Mouse (Mus musculus): ENCODE measurements at regions not wholly inside any gene's neighbourhood (a gene's known extent, or its start where the extent isn't known, plus 50 kb on each side); places are given as distances from the start of the nearest gene placed in this dataset.

GRCm38 (mm10) chr12:106565263-106565681 is 555.2 kb downstream of the Vrk1 start:
- H3K79me2 ChIP-seq (ENCODE audit: control insufficient read depth, insufficient read depth, low read length, poor library complexity) = no peaks in the 10 kb centered on the region
- no peaks in the 10 kb centered on the region for H3K36me3 ChIP-seq (ENCODE audit: control insufficient read depth in 1 of 2, insufficient read depth in 2 of 2, low read length in 2 of 2)
- no peaks in the 10 kb centered on the region for H3K4me1 ChIP-seq (ENCODE audit: control insufficient read depth in 1 of 2, insufficient read depth in 2 of 2, low read length in 2 of 2)
- H3K9ac ChIP-seq (ENCODE audit: control insufficient read depth, low read depth, low read length, poor library complexity, severe bottlenecking) = no peak overlapping the region
- no peaks in the 10 kb centered on the region for H3K27me3 ChIP-seq (ENCODE audit: control insufficient read depth in 1 of 2, insufficient read depth in 2 of 2, low read length in 2 of 2)
- no peak for TF ChIP-seq MYB (IDR thresholded peaks at IDR 0.05; ENCODE audit: low read depth, low read length)
- TF ChIP-seq ELF1 (IDR thresholded peaks at IDR 0.05; ENCODE audit: low read depth, low read length) = no peak
- no peak for TF ChIP-seq NELFE (IDR thresholded peaks at IDR 0.05; ENCODE audit: low read depth, low read length)
- TF ChIP-seq TCF12 (IDR thresholded peaks at IDR 0.05; ENCODE audit: low read depth, low read length) = no peak
- H3K4me3 ChIP-seq (ENCODE audit: control insufficient read depth in 1 of 2, insufficient read depth in 1 of 2, low read depth in 2 of 2, low read length in 2 of 2) = no peak overlapping the region
- no peak for DNase-seq (ENCODE audit: low read depth, low spot score)
- H3K9me3 ChIP-seq (replicated peaks; ENCODE audit: insufficient read depth, low read length) = no peaks in the 10 kb centered on the region
- no peak overlapping the region for H3K27ac ChIP-seq (ENCODE audit: control insufficient read depth, low read depth, low read length)

DNA sequence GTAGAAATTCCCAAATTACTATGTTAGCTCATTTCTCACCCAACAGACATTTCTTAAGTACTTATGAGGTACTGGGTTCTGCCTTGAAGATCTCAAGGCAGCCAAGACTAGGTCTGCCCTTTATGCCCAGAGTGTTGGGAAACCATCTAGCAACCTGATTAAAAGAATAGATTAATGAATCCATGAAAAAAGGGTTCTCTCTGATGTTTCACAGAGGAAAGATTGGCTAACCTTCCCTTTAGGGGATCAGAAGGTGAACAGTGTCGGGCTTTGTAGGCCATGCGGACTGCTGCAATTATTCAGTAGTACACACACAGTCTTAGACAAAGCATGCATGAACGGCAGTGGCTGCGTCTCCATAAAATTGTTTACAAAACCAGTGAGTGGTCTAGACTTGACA is 556.3 kb downstream of the Vrk1 start:
- DNase-seq (ENCODE audit: low read depth, low spot score) = no peak
- Histone ChIP-seq H3K27ac (ENCODE audit: control insufficient read depth, low read depth, low read length) (no peak overlapping the region), H3K79me2 (ENCODE audit: control insufficient read depth, insufficient read depth, low read length, poor library complexity) (no peaks in the 10 kb centered on the region), H3K27me3 (ENCODE audit: control insufficient read depth in 1 of 2, insufficient read depth in 2 of 2, low read length in 2 of 2) (no peaks in the 10 kb centered on the region), H3K36me3 (ENCODE audit: control insufficient read depth in 1 of 2, insufficient read depth in 2 of 2, low read length in 2 of 2) (no peaks in the 10 kb centered on the region), H3K9ac (ENCODE audit: control insufficient read depth, low read depth, low read length, poor library complexity, severe bottlenecking) (no peak overlapping the region), H3K4me3 (ENCODE audit: control insufficient read depth in 1 of 2, insufficient read depth in 1 of 2, low read depth in 2 of 2, low read length in 2 of 2) (no peak overlapping the region), H3K9me3 (replicated peaks; ENCODE audit: insufficient read depth, low read length) (no peaks in the 10 kb centered on the region), H3K4me1 (ENCODE audit: control insufficient read depth in 1 of 2, insufficient read depth in 2 of 2, low read length in 2 of 2) (no peaks in the 10 kb centered on the region)
- TF ChIP-seq SMC3 (IDR thresholded peaks at IDR 0.05; ENCODE audit: low read depth, low read length) (no peak), UBTF (IDR thresholded peaks at IDR 0.05; ENCODE audit: borderline replicate concordance, insufficient read depth, low read depth, low read length) (no peak), SIN3A (IDR thresholded peaks at IDR 0.05; ENCODE audit: low read length) (no peak), TCF12 (IDR thresholded peaks at IDR 0.05; ENCODE audit: low read depth, low read length) (no peak), MXI1 (IDR thresholded peaks at IDR 0.05; ENCODE audit: low read depth, low read length) (no peak), ZC3H11A (IDR thresholded peaks at IDR 0.05; ENCODE audit: low read depth, low read length) (no peak), ZNF384 (IDR thresholded peaks at IDR 0.05; ENCODE audit: low read depth, low read length) (no peak), POLR2AphosphoS2 (IDR thresholded peaks at IDR 0.05; ENCODE audit: low read length) (no peak), MAZ (IDR thresholded peaks at IDR 0.05; ENCODE audit: low read depth, low read length) (no peak), BHLHE40 (IDR thresholded peaks at IDR 0.05; ENCODE audit: borderline replicate concordance, low read depth, low read length) (no peak)

DNA sequence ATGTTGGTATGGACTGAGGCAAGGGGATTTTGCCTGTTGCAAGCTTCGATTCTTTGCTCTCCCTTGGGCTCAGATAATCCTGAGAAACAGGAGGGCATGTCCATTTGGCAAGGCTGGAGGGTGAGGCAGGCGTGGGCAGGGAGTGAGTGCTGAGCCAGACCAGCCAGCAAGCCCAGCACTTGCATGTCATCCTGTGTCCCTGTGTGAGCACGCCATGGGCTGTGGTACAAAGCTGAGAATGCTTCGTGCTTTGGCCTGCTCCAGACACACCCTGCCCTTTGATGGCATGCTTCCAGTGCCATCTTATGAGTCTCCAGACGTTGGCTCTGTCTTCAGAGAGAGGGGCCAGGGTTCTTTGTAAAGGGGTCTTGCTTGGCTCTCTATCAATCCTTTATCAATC is 557.1 kb downstream of the Vrk1 start:
- Histone ChIP-seq H3K36me3 (ENCODE audit: control insufficient read depth in 1 of 2, insufficient read depth in 2 of 2, low read length in 2 of 2) (no peaks in the 10 kb centered on the region), H3K4me1 (ENCODE audit: control insufficient read depth in 1 of 2, insufficient read depth in 2 of 2, low read length in 2 of 2) (no peaks in the 10 kb centered on the region), H3K9ac (ENCODE audit: control insufficient read depth, low read depth, low read length, poor library complexity, severe bottlenecking) (no peak overlapping the region), H3K4me3 (ENCODE audit: control insufficient read depth in 1 of 2, insufficient read depth in 1 of 2, low read depth in 2 of 2, low read length in 2 of 2) (no peak overlapping the region), H3K9me3 (replicated peaks; ENCODE audit: insufficient read depth, low read length) (no peaks in the 10 kb centered on the region), H3K27me3 (ENCODE audit: control insufficient read depth in 1 of 2, insufficient read depth in 2 of 2, low read length in 2 of 2) (no peaks in the 10 kb centered on the region), H3K27ac (ENCODE audit: control insufficient read depth, low read depth, low read length) (no peak overlapping the region), H3K79me2 (ENCODE audit: control insufficient read depth, insufficient read depth, low read length, poor library complexity) (no peaks in the 10 kb centered on the region)
- no peak for DNase-seq (ENCODE audit: low read depth, low spot score)
- no peak for TF ChIP-seq USF1 (IDR thresholded peaks at IDR 0.05; ENCODE audit: low read depth, low read length)
- no peak for TF ChIP-seq TCF12 (IDR thresholded peaks at IDR 0.05; ENCODE audit: low read depth, low read length)
- TF ChIP-seq GATA1 (IDR thresholded peaks at IDR 0.05; ENCODE audit: low read depth, low read length) = no peak
- no peak for TF ChIP-seq SIN3A (IDR thresholded peaks at IDR 0.05; ENCODE audit: low read length)
- no peak for TF ChIP-seq ELF1 (IDR thresholded peaks at IDR 0.05; ENCODE audit: low read depth, low read length)
- no peak for TF ChIP-seq TAL1 (IDR thresholded peaks at IDR 0.05; ENCODE audit: low read length)
- no peak for TF ChIP-seq CHD1 (IDR thresholded peaks at IDR 0.05; ENCODE audit: low read depth, low read length)
- no peak for TF ChIP-seq KAT2A (conservative IDR thresholded peaks at IDR 0.05; ENCODE audit: low read depth, low read length)
- no peak for TF ChIP-seq E2F4 (IDR thresholded peaks at IDR 0.05; ENCODE audit: borderline replicate concordance, low read depth, low read length)
- no peak for TF ChIP-seq HCFC1 (IDR thresholded peaks at IDR 0.05; ENCODE audit: low read depth, low read length)
- no peak for TF ChIP-seq MAX (IDR thresholded peaks at IDR 0.05; ENCODE audit: low read length)
- no peak for TF ChIP-seq CHD2 (IDR thresholded peaks at IDR 0.05; ENCODE audit: low read length)
- TF ChIP-seq CTCF (IDR thresholded peaks at IDR 0.05 in 2 of 3, conservative IDR thresholded peaks at IDR 0.05 in 1 of 3; ENCODE audit: control insufficient read depth in 1 of 3, insufficient read depth in 1 of 3, low read depth in 2 of 3, low read length in 3 of 3, poor library complexity in 1 of 3, severe bottlenecking in 1 of 3) = no peak
- no peak for TF ChIP-seq JUND (IDR thresholded peaks at IDR 0.05; ENCODE audit: low read depth, low read length)
- TF ChIP-seq BHLHE40 (IDR thresholded peaks at IDR 0.05; ENCODE audit: borderline replicate concordance, low read depth, low read length) = no peak
- TF ChIP-seq ZMIZ1 (IDR thresholded peaks at IDR 0.05; ENCODE audit: low read depth, low read length) = no peak
- no peak for TF ChIP-seq RCOR1 (IDR thresholded peaks at IDR 0.05; ENCODE audit: low read depth, low read length)
- no peak for TF ChIP-seq UBTF (IDR thresholded peaks at IDR 0.05; ENCODE audit: borderline replicate concordance, insufficient read depth, low read depth, low read length)
